Mouse (Mus musculus): ENCODE measurements around the gene Phactr2. TPM values are rescaled to one million over a fixed set of nuclear protein-coding genes. Genes with fewer than 3 reads are reported as not detected.

Phactr2 gene
- polyA plus RNA-seq, 1 experiment from 2014 or later, result 7.0 TPM

- H3K27ac ChIP-seq (ENCODE audit: low read length), result no peak overlapping the region
- H3K9me3 ChIP-seq (replicated peaks; ENCODE audit: control insufficient read depth, low read length, poor library complexity, severe bottlenecking), result no peaks in the 10 kb centered on the region
- WGBS, result 93% methylated on average over 4 of the region's 4 CpGs
- no peaks in the 10 kb centered on the region for H3K27me3 ChIP-seq (ENCODE audit: control insufficient read depth, insufficient read depth, low read depth, low read length)
- no peak for ATAC-seq
- no peaks in the 10 kb centered on the region for H3K36me3 ChIP-seq (ENCODE audit: control insufficient read depth, insufficient read depth, low read length)
- no peak overlapping the region for H3K4me3 ChIP-seq (ENCODE audit: low read depth, low read length)
- H3K4me1 ChIP-seq (ENCODE audit: control insufficient read depth, insufficient read depth, low read length), result no peaks in the 10 kb centered on the region; the same call in none of the 2 replicates
- no peak overlapping the region for H3K4me2 ChIP-seq (ENCODE audit: low read length)
- no peak overlapping the region for H3K9ac ChIP-seq (ENCODE audit: low read depth, low read length)
These were observed 80.2 kb downstream of the Phactr2 start for GRCm38 (mm10) chr10:13394000-13394399.

DNA sequence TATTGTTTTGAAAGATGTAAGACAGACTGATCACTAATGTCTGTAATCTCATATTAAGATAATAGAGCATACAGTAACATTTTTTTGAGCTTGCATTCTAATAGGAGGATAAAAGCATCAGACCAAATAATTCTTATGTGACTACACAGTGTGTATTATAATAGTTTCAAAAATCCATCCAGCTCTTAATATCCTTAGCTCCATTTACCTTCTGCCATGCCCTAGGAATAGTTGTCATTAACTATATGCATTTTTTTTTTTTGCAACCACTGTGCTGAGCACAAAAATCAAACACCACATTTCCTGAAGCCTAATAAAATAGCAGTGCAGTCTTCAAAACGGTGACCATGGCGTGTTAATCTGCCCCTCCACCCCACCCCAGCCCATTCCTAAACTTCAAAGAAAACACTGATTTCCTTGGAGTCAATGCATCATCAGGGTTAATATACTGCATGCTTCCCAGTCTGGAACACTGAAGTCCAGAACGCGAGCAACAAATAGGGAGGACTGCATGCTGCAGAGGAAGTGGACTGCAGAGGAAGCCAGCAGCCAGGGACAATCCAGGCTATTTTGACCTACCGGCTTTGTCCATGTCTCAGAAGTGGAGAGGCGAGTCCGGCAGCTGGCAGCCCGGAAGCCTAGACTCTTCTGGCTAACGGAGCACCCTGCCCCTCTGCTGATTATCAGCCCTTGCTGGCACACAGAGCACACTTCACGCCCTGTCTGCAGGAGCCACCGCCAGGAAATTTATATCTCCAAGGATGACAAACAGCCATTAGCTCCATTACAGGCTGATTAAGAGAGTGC is 85.9 kb downstream of the Phactr2 start:
- H3K36me3 ChIP-seq (ENCODE audit: control insufficient read depth, insufficient read depth, low read length), result no peaks in the 10 kb centered on the region
- peak overlapping the region; percentile 33 for H3K4me3 ChIP-seq (ENCODE audit: low read depth, low read length)
- H3K9me3 ChIP-seq (replicated peaks; ENCODE audit: control insufficient read depth, low read length, poor library complexity, severe bottlenecking), result no peaks in the 10 kb centered on the region
- WGBS, result 13% methylated on average over 11 of the region's 11 CpGs
- peak overlapping the region; percentile 38; the same call in 1 of the 2 replicates for H3K27ac ChIP-seq (ENCODE audit: low read length)
- no peaks in the 10 kb centered on the region; the same call in none of the 2 replicates for H3K4me1 ChIP-seq (ENCODE audit: control insufficient read depth, insufficient read depth, low read length)
- H3K4me2 ChIP-seq (ENCODE audit: low read length), result peak overlapping the region; percentile 52
- H3K27me3 ChIP-seq (ENCODE audit: control insufficient read depth, insufficient read depth, low read depth, low read length), result no peaks in the 10 kb centered on the region
- ATAC-seq, result peak; percentile 88
- peak overlapping the region; percentile 55 for H3K9ac ChIP-seq (ENCODE audit: low read depth, low read length)

GRCm38 (mm10) chr10:13384866-13385265 is 89.3 kb downstream of the Phactr2 start:
- WGBS, result 82% methylated on average over 3 of the region's 3 CpGs
- Histone ChIP-seq H3K9ac (ENCODE audit: low read depth, low read length) (no peak overlapping the region), H3K4me1 (ENCODE audit: control insufficient read depth, insufficient read depth, low read length) (no peaks in the 10 kb centered on the region; the same call in none of the 2 replicates), H3K4me2 (ENCODE audit: low read length) (no peak overlapping the region), H3K27ac (ENCODE audit: low read length) (no peak overlapping the region), H3K36me3 (ENCODE audit: control insufficient read depth, insufficient read depth, low read length) (no peaks in the 10 kb centered on the region), H3K4me3 (ENCODE audit: low read depth, low read length) (no peak overlapping the region), H3K9me3 (replicated peaks; ENCODE audit: control insufficient read depth, low read length, poor library complexity, severe bottlenecking) (no peaks in the 10 kb centered on the region), H3K27me3 (ENCODE audit: control insufficient read depth, insufficient read depth, low read depth, low read length) (no peaks in the 10 kb centered on the region; the same call in 1 of the 2 replicates)
- no peak for ATAC-seq

GRCm38 (mm10) chr10:13377895-13378294 is 96.3 kb downstream of the Phactr2 start:
- ATAC-seq, result no peak
- Histone ChIP-seq H3K27me3 (ENCODE audit: control insufficient read depth, insufficient read depth, low read depth, low read length) (no peaks in the 10 kb centered on the region; the same call in 1 of the 2 replicates), H3K4me3 (ENCODE audit: low read depth, low read length) (no peak overlapping the region), H3K27ac (ENCODE audit: low read length) (no peak overlapping the region), H3K9ac (ENCODE audit: low read depth, low read length) (no peak overlapping the region), H3K4me2 (ENCODE audit: low read length) (no peak overlapping the region), H3K9me3 (replicated peaks; ENCODE audit: control insufficient read depth, low read length, poor library complexity, severe bottlenecking) (no peaks in the 10 kb centered on the region), H3K36me3 (ENCODE audit: control insufficient read depth, insufficient read depth, low read length) (no peaks in the 10 kb centered on the region), H3K4me1 (ENCODE audit: control insufficient read depth, insufficient read depth, low read length) (no peaks in the 10 kb centered on the region)
- WGBS, result 96% methylated on average over 1 of the region's 1 CpGs

DNA sequence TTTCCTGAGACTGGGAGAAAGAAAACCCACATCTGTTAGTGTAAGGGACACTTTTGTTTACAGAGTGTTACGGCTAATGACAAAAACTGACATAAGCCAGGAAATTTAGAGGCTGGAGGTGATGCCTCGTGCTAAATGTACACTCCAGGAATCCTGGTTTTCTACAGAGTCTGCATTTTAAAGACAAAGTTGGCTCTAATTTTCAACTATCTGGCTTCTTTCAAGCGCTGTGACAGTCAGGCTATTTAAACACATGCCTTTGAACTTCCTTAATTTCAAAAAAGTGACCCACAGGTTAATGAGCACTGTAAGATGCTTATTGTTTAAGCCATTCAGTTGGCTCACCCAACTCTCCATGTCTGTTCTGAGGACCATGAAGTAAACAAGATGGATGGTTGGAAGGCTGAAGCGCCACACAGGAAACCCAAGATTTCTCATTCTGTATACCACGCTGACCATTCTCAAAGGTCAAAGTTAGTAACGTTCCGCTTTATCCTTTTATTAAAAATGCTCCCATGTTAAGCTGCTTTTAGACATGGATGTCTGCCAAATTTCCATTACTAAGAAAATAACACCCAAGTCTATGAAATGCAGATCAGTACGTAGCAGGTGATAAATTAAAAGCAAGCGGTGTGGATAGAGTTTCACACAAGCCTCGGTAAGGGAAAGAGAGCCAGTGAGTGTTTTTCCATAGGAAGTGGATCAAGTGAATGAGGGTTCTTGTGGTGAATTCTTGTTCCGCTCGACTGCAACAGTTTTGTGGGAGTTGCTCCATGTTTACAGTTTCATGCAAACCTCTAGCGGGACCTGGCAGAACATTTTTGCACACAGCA is 97.6 kb downstream of the Phactr2 start:
- WGBS, result 82% methylated on average over 13 of the region's 13 CpGs
- ATAC-seq, result no peak

GRCm38 (mm10) chr10:13375820-13376219 is 98.4 kb downstream of the Phactr2 start:
- no peak overlapping the region for H3K4me2 ChIP-seq (ENCODE audit: low read length)
- H3K9me3 ChIP-seq (replicated peaks; ENCODE audit: control insufficient read depth, low read length, poor library complexity, severe bottlenecking), result no peaks in the 10 kb centered on the region
- 52% methylated on average over 3 of the region's 3 CpGs for whole genome bisulfite sequencing
- no peaks in the 10 kb centered on the region for H3K36me3 ChIP-seq (ENCODE audit: control insufficient read depth, insufficient read depth, low read length)
- H3K9ac ChIP-seq (ENCODE audit: low read depth, low read length), result no peak overlapping the region
- no peaks in the 10 kb centered on the region for H3K27me3 ChIP-seq (ENCODE audit: control insufficient read depth, insufficient read depth, low read depth, low read length)
- H3K27ac ChIP-seq (ENCODE audit: low read length), result no peak overlapping the region
- ATAC-seq, result no peak
- H3K4me1 ChIP-seq (ENCODE audit: control insufficient read depth, insufficient read depth, low read length), result no peaks in the 10 kb centered on the region
- no peak overlapping the region for H3K4me3 ChIP-seq (ENCODE audit: low read depth, low read length)

More for the DNA sequence above, 97.6 kb downstream of the Phactr2 start:
- no peaks in the 10 kb centered on the region for H3K36me3 ChIP-seq (ENCODE audit: control insufficient read depth, insufficient read depth, low read length)
- H3K27ac ChIP-seq (ENCODE audit: low read length), result no peak overlapping the region
- H3K4me1 ChIP-seq (ENCODE audit: control insufficient read depth, insufficient read depth, low read length), result no peaks in the 10 kb centered on the region
- no peak overlapping the region for H3K9ac ChIP-seq (ENCODE audit: low read depth, low read length)
- no peak overlapping the region for H3K4me3 ChIP-seq (ENCODE audit: low read depth, low read length)
- H3K4me2 ChIP-seq (ENCODE audit: low read length), result no peak overlapping the region
- H3K9me3 ChIP-seq (replicated peaks; ENCODE audit: control insufficient read depth, low read length, poor library complexity, severe bottlenecking), result no peaks in the 10 kb centered on the region
- H3K27me3 ChIP-seq (ENCODE audit: control insufficient read depth, insufficient read depth, low read depth, low read length), result no peaks in the 10 kb centered on the region

- no peaks in the 10 kb centered on the region for H3K27me3 ChIP-seq (ENCODE audit: control insufficient read depth, insufficient read depth, low read depth, low read length)
- no peaks in the 10 kb centered on the region for H3K9me3 ChIP-seq (replicated peaks; ENCODE audit: control insufficient read depth, low read length, poor library complexity, severe bottlenecking)
- no peaks in the 10 kb centered on the region for H3K4me1 ChIP-seq (ENCODE audit: control insufficient read depth, insufficient read depth, low read length)
- no peak overlapping the region for H3K9ac ChIP-seq (ENCODE audit: low read depth, low read length)
- ATAC-seq, result no peak
- H3K27ac ChIP-seq (ENCODE audit: low read length), result no peak overlapping the region
- no peak overlapping the region for H3K4me2 ChIP-seq (ENCODE audit: low read length)
- H3K36me3 ChIP-seq (ENCODE audit: control insufficient read depth, insufficient read depth, low read length), result no peaks in the 10 kb centered on the region
- H3K4me3 ChIP-seq (ENCODE audit: low read depth, low read length), result no peak overlapping the region
- WGBS, result 87% methylated on average over 13 of the region's 13 CpGs
These were observed 104.4 kb downstream of the Phactr2 start for GRCm38 (mm10) chr10:13369581-13370375.

DNA sequence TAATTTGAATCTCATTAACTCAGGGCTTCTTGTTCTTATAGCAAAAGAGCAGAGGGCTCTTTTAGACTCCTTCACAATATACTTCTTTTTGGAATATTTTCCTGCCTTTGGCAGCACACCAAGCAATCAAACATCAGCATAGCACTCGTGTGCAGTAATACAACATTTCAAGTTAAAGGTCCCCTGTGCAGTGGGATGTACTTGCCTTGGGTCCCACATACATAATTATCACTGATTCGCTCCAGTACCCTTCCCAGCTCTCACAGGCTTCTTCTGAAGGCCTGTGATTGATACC is 110.0 kb downstream of the Phactr2 start:
- no peak overlapping the region for H3K4me2 ChIP-seq (ENCODE audit: low read length)
- H3K4me3 ChIP-seq (ENCODE audit: low read depth, low read length), result no peak overlapping the region
- 65% methylated on average over 2 of the region's 2 CpGs for WGBS
- no peaks in the 10 kb centered on the region for H3K9me3 ChIP-seq (replicated peaks; ENCODE audit: control insufficient read depth, low read length, poor library complexity, severe bottlenecking)
- no peaks in the 10 kb centered on the region for H3K27me3 ChIP-seq (ENCODE audit: control insufficient read depth, insufficient read depth, low read depth, low read length)
- H3K4me1 ChIP-seq (ENCODE audit: control insufficient read depth, insufficient read depth, low read length), result no peaks in the 10 kb centered on the region
- no peaks in the 10 kb centered on the region for H3K36me3 ChIP-seq (ENCODE audit: control insufficient read depth, insufficient read depth, low read length)
- H3K27ac ChIP-seq (ENCODE audit: low read length), result no peak overlapping the region
- H3K9ac ChIP-seq (ENCODE audit: low read depth, low read length), result no peak overlapping the region
- no peak for ATAC-seq

Measured in midbrain, embryonic 16.5 days (tissue).